Mouse (Mus musculus) stomach, embryonic 15.5 days (tissue): Measurements from ENCODE around the gene Obscn. TPM values are rescaled to one million over a fixed set of nuclear protein-coding genes. Genes with fewer than 3 reads are reported as not detected.

Source experiments
- ATAC-seq: fragments of 200-750 bp; cut with Nextera tagmentation; 2 replicates; pipeline ENCODE4 v1.8.0; 2017; ENCODE audit warnings: low read depth, moderate number of reproducible peaks, moderate TSS enrichment; ENCODE audit not compliant: insufficient read depth, low FRiP score
- H3K27ac ChIP-seq: fragments of 300-500 bp; sonication (generic); 2 replicates; pipeline ENCODE4 v1.5.1; 2015; ENCODE audit warnings: mild to moderate bottlenecking, inconsistent platforms
- H3K27me3 ChIP-seq: fragments of 300-500 bp; sonication (generic); replicated peaks from 2 replicates; pipeline ENCODE4 v1.6.1; 2015; ENCODE audit warnings: inconsistent platforms
- H3K36me3 ChIP-seq: fragments of 300-500 bp; sonication (generic); 2 replicates; pipeline ENCODE4 v1.6.1; 2015; ENCODE audit warnings: inconsistent platforms
- H3K4me1 ChIP-seq: fragments of 300-500 bp; sonication (generic); 2 replicates; pipeline ENCODE4 v1.6.1; 2015; ENCODE audit warnings: inconsistent platforms
- H3K4me2 ChIP-seq: fragments of 300-500 bp; sonication (generic); 2 replicates; pipeline ENCODE4 v1.6.1; 2015; ENCODE audit warnings: mild to moderate bottlenecking, inconsistent platforms
- H3K4me3 ChIP-seq: fragments of 300-500 bp; sonication (generic); replicated peaks from 2 replicates; pipeline ENCODE4 v1.5.1; 2015; ENCODE audit warnings: inconsistent platforms
- H3K9ac ChIP-seq: fragments of 300-500 bp; sonication (generic); 2 replicates; pipeline ENCODE4 v1.6.1; 2015; ENCODE audit warnings: inconsistent platforms
- H3K9me3 ChIP-seq: fragments of 300-500 bp; sonication (generic); 2 replicates; pipeline ENCODE4 v1.6.1; 2016; ENCODE audit warnings: inconsistent platforms
- WGBS: fragments of 180-500 bp; shearing (Covaris S2); methylation state at CpG from one replicate; pipeline ENCODE4 v1.1.7; 2015; 5-methylcytosine and 5-hydroxymethylcytosine counted together
- polyA plus RNA-seq: library from polyadenylated mRNA; unstranded; fragments of >200 nt; fragmentation: Nextera tagmentation; extraction: Ambion mirVana; gene quantifications from 2 replicates; pipeline ENCODE4 v1.2.1, GENCODE M21; 2015

The Obscn gene
- 0.73 and 0.80 TPM in 2 replicates for polyA plus RNA-seq

DNA sequence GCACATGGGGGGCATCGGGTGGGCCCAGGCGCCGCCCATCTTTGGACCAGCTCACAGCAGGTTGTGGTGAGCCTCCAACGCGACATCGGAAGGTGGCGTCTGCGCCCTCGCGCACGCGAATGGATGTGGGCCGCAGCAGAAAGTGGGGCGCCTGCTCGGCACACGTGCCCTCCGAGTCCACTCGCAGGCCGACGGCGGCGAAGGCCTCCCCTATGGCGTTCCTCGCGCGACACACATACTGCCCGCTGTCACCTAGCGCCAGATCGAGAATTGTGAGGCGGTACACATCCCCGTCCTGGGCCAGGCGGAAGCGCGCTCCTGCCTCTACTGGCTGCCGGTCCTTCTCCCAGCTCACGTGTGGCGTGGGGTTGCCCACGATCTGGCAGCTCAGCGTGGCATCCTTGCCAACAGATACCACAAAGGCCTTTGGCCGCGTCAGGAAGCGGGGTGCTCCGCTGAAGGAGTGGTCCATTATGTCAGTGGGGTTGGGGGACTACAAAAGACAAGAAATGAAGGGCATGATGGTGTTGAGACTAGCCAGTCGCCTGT is at the start of gene Obscn:
TSS of gene Obscn (minus strand) at position 499 of the 549 bp plus-strand sequence.
- peak within 1 kb of the TSS; percentile 19 for H3K4me3 ChIP-seq
- H3K4me1 ChIP-seq: peaks cover 7% of the 10 kb centered on the region; the same call in 1 of the 2 replicates
- H3K9me3 ChIP-seq: no peaks in the 10 kb centered on the region
- no peak within 1 kb of the TSS for H3K27ac ChIP-seq
- peak within 1 kb of the TSS; percentile 50 for H3K4me2 ChIP-seq
- no peaks in the 10 kb centered on the region for H3K36me3 ChIP-seq
- H3K9ac ChIP-seq: no peak within 1 kb of the TSS
- 18% methylated on average over 44 of the region's 44 CpGs for WGBS
- ATAC-seq: no peak
- H3K27me3 ChIP-seq: peaks cover 54% of the 10 kb centered on the region

DNA sequence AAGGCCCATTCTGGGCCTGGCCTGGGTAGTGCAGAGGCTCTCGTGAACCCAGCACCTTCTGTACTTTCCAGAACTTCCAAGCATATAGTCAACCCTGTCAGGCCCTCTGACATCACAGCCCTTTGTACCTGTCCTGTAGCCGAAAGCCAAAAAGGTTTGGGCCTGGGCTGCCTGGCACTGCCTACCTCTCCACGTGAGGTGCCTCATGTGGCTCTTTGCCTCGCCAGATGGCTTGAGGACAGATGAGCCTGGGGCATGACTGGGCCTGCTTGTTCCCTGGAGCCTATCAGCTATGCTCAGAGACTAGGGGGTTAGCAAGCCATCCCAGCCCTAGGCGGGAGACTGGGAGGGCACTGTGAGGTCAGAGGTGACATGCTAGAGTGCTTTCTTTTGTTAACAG is 49.3 kb upstream of the Obscn start:
- Histone ChIP-seq H3K9ac (no peak overlapping the region), H3K4me3 (no peak overlapping the region), H3K27me3 (no peaks in the 10 kb centered on the region), H3K36me3 (peaks cover 17% of the 10 kb centered on the region; the same call in 1 of the 2 replicates), H3K4me1 (peaks cover 13% of the 10 kb centered on the region), H3K27ac (no peak overlapping the region), H3K9me3 (no peaks in the 10 kb centered on the region), H3K4me2 (no peak overlapping the region)
- 86% methylated on average over 5 of the region's 5 CpGs for WGBS
- ATAC-seq: no peak

DNA sequence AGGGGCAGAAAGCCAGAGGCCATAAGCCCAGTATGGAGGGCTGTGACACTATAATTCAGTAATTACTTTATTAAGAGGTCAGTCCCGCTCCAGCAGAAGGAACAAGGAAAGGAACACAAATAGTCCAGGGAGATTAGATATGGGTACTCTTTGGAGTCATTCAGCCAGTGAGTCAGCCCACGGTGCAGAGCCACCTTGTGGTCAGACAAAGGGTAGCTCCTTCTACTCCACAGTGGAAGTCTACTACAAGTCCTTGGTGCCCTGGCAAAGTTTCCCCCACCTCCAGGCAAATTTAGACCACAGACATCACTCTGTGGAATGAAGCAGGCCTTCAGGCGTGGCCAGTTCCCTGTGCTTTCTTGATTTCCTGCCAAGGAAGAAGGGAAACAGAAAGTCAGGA is 47.6 kb upstream of the Obscn start:
- 31% methylated on average over 3 of the region's 3 CpGs for WGBS
- H3K36me3 ChIP-seq: peaks cover 17% of the 10 kb centered on the region; the same call in 1 of the 2 replicates
- no peak overlapping the region for H3K4me3 ChIP-seq
- H3K9me3 ChIP-seq: no peaks in the 10 kb centered on the region
- peaks cover 6% of the 10 kb centered on the region for H3K4me1 ChIP-seq
- H3K9ac ChIP-seq: no peak overlapping the region
- ATAC-seq: peak; percentile 66
- H3K4me2 ChIP-seq: no peak overlapping the region
- peaks cover 8% of the 10 kb centered on the region for H3K27me3 ChIP-seq
- H3K27ac ChIP-seq: peak overlapping the region; percentile 78

DNA sequence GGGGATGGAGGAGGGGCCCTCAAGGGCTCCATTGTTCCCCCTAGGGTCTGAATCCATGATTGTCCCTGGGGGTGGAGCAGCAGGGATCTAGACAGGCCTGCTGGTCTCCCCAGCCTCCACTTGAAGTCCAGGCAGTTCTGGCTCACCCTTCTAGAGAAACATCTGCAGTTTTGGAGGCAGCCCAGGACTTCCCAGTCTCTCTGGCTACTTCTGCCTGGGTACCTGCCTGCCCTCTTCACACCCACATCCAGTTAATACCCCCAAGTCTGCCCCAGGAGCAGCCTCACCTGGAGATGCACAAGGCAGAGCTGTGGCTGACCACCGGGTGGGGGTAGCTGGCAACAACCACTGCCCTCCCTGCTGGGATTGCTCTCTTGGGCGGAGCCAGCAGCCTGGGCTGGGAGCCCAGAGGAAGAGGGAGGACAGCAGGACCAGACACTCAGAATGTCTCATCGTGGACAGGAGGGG is 46.7 kb upstream of the Obscn start, which contains the start of gene Gjc2:
TSS of gene Gjc2 (minus strand) at position 350 of the 468 bp plus-strand sequence.
- ATAC-seq: peak; percentile 19; the same call in 1 of the 2 replicates
- H3K36me3 ChIP-seq: peaks cover 17% of the 10 kb centered on the region; the same call in 1 of the 2 replicates
- H3K4me1 ChIP-seq: peaks cover 6% of the 10 kb centered on the region
- H3K4me2 ChIP-seq: no peak within 1 kb of the TSS
- no peak within 1 kb of the TSS for H3K4me3 ChIP-seq
- peaks cover 17% of the 10 kb centered on the region for H3K27me3 ChIP-seq
- no peaks in the 10 kb centered on the region for H3K9me3 ChIP-seq
- WGBS: 41% methylated on average over 3 of the region's 3 CpGs
- no peak within 1 kb of the TSS for H3K9ac ChIP-seq
- H3K27ac ChIP-seq: peak within 1 kb of the TSS; percentile 78

DNA sequence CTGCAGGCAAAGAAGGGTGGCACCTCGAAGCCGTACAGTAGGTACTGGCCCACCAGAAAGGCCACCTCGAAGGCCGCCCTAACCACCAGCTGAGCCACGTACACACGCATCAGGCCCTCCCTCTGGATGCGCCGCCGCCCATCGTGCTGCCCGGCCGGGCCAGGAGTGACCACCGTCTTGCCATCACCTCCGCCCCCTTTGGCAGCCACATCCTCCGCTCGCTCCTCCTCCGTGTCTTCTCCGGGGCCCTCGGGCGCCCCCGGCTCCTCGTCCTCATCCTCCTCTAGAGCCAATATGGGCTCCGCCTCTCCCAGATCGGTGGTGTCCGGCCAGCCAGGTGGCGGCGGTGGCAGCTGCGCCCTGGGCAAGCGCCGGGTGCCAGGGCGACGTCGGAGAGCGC is 40.7 kb upstream of the Obscn start:
- H3K9ac ChIP-seq: no peak overlapping the region
- ATAC-seq: no peak
- no peaks in the 10 kb centered on the region for H3K9me3 ChIP-seq
- peaks cover 9% of the 10 kb centered on the region for H3K4me1 ChIP-seq
- H3K27me3 ChIP-seq: peaks cover 57% of the 10 kb centered on the region
- peak overlapping the region; percentile 45 for H3K4me2 ChIP-seq
- no peaks in the 10 kb centered on the region for H3K36me3 ChIP-seq
- no peak overlapping the region for H3K27ac ChIP-seq
- WGBS: 9% methylated on average over 34 of the region's 34 CpGs
- peak overlapping the region; percentile 24; the same call in 1 of the 2 replicates for H3K4me3 ChIP-seq

DNA sequence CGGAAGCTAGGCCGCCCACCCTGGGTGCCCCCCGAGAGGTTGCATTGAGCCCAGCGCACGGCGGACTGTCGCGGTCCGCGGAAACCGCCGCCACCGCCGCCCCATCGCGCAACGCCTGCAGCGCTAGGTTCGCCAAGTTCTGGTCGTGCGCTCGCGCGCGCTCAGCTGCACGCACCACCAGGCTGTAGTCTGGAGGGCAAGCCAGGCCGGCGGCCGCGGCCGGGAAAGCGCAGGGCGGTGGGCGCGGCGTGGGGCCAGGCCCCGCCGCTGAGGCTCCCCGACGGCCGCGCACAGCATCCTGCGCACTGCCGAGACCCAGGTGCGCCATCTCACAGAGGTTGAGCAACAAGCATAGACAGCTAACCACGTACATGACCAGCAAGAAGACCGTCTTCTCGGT is 40.3 kb upstream of the Obscn start:
- ATAC-seq: peak; percentile 15; the same call in 1 of the 2 replicates
- peaks cover 9% of the 10 kb centered on the region for H3K4me1 ChIP-seq
- no peak overlapping the region for H3K27ac ChIP-seq
- H3K36me3 ChIP-seq: no peaks in the 10 kb centered on the region
- H3K9ac ChIP-seq: no peak overlapping the region
- H3K4me3 ChIP-seq: peak overlapping the region; percentile 24
- H3K4me2 ChIP-seq: peak overlapping the region; percentile 45
- no peaks in the 10 kb centered on the region for H3K9me3 ChIP-seq
- H3K27me3 ChIP-seq: peaks cover 57% of the 10 kb centered on the region
- 2% methylated on average over 46 of the region's 48 CpGs for WGBS

DNA sequence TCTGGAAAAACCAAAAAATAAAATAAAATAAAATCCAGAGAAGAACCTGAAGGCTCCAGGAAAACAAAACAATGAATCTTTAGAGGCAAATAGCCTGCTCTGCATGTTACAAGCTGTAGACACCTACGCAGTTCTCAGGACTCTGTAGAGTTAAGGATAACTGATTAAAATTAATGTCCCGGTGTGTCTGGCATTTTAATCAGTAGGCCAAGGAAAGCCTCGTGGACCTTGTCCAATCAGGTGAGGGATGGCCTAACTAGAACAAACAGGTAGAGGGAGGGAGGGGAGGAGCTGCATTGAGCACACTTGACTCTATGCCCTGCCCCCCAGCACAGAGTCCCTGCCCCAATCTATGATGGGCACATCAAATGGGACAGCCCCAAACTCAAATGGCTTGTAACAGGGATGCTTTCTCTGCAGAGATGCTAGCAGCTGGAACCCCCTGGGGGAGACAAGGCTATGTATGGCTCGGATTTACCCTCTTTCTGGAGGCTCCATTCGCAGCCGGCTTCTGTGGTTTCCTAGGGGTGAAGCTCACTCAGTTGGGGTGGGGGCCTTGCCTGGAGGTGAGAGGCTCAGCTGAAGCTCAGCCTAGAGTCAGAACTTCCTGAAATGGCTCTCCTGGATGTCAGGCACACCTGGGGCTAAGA is 38.1 kb upstream of the Obscn start:
- WGBS: 53% methylated on average over 6 of the region's 6 CpGs
- H3K9ac ChIP-seq: no peak overlapping the region

DNA sequence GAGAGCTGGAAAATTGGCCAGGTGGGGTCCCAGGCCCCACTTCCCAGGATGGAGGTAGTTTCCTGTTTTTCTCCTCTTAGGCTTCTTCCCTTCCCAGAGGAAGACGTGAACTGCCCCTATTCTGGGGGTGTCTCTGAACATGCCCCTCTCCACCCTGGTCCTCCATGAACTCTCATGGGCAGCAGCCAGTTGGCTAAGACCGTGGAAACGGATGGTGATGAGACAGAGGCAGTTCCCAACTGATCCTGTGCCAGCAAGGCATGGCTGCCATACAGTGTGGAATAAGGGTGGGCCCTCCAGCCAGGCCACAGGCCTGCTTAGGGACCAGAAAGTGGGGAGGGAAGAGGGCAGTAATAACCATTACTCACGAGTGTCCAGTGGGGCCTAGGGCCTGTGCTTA is 34.3 kb upstream of the Obscn start:
- no peak overlapping the region for H3K27ac ChIP-seq
- H3K4me1 ChIP-seq: no peaks in the 10 kb centered on the region
- no peak overlapping the region for H3K4me3 ChIP-seq
- ATAC-seq: no peak
- no peaks in the 10 kb centered on the region for H3K36me3 ChIP-seq
- 80% methylated on average over 4 of the region's 4 CpGs for WGBS
- H3K9me3 ChIP-seq: no peaks in the 10 kb centered on the region
- peaks cover 16% of the 10 kb centered on the region for H3K27me3 ChIP-seq
- no peak overlapping the region for H3K4me2 ChIP-seq
- H3K9ac ChIP-seq: no peak overlapping the region

More for the DNA sequence above, 38.1 kb upstream of the Obscn start:
- peaks cover 9% of the 10 kb centered on the region for H3K4me1 ChIP-seq
- no peak overlapping the region for H3K27ac ChIP-seq
- no peak for ATAC-seq
- no peaks in the 10 kb centered on the region for H3K36me3 ChIP-seq
- H3K27me3 ChIP-seq: peaks cover 54% of the 10 kb centered on the region
- H3K4me3 ChIP-seq: no peak overlapping the region
- no peaks in the 10 kb centered on the region for H3K9me3 ChIP-seq
- H3K4me2 ChIP-seq: no peak overlapping the region

DNA sequence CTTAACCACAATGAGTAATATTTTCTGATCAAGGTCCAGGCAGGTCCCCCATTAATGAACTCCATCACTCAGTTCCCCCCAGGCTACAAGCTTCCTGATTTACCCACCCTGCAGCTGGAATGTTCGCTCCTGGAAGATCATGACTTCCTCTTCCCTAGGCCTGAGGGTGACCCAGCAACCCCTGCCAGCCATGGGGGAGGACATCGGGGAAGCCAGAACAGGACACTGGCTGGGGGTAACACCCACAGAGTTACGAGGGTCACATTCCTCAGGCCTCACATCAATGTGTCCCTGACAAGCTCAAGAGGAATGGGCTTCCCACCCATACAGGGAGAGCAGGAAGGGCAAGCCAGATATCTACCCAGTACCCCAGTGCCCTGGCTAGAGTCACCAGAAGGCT is 33.6 kb upstream of the Obscn start:
- no peaks in the 10 kb centered on the region for H3K4me1 ChIP-seq
- no peak overlapping the region for H3K4me3 ChIP-seq
- H3K4me2 ChIP-seq: no peak overlapping the region
- no peaks in the 10 kb centered on the region for H3K9me3 ChIP-seq
- no peaks in the 10 kb centered on the region for H3K36me3 ChIP-seq
- ATAC-seq: no peak
- peaks cover 9% of the 10 kb centered on the region for H3K27me3 ChIP-seq
- H3K9ac ChIP-seq: no peak overlapping the region
- no peak overlapping the region for H3K27ac ChIP-seq
- WGBS: 55% methylated on average over 3 of the region's 3 CpGs

DNA sequence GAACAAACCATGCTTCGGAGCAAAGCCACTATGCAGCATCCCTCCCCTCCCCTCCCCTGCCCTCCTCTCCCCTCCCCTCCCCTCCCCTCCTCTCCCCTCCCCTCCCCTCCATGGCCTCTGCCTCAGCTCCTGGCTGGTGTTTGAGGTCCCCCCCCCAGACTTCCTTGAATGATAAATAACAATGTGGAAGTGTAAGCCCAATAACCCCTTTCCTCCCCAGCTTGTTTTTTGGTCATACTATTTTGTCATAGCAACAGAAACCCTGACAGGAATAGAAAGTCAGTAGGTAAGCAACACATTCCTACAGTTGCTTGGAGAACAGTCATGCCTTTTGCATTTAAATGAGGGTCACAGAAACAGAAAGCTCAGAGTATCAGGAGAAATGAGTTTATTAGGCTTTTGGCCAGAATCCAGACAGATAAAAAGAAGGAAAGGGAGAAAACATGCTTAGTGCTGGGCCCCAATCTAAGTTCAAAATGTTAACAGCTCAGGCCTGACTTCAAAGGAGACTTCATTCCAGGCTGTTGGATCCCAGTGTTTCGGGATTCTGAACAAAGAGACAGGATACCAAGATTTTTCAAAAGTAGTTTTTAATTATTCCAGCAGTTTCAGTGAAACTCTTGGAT is 29.5 kb upstream of the Obscn start:
- peaks cover 11% of the 10 kb centered on the region; the same call in 1 of the 2 replicates for H3K4me1 ChIP-seq
- no peak overlapping the region for H3K27ac ChIP-seq
- WGBS: 61% methylated on average over 2 of the region's 2 CpGs
- no peak overlapping the region for H3K9ac ChIP-seq
- H3K4me3 ChIP-seq: no peak overlapping the region
- H3K36me3 ChIP-seq: no peaks in the 10 kb centered on the region
- ATAC-seq: no peak
- no peaks in the 10 kb centered on the region for H3K9me3 ChIP-seq
- H3K27me3 ChIP-seq: no peaks in the 10 kb centered on the region
- no peak overlapping the region for H3K4me2 ChIP-seq

DNA sequence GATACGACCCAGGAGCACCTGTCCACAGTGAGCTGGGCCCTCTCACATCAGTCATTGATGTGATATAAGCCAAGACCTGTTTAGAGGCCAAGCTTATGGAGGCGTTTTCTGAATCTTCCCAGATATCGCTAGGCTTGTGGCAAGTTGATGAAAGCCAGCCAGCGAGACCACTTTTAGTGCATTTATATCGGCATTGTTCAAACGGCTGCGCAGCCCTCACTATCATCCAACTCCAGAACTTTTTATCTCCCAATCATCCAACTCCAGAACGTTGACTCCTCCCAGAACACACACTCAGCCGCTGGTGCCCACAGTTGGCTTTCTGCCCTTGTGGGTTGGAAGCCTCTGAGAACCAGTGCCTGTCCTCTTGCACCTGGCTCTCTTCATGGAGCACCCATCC is 28.2 kb upstream of the Obscn start:
- Histone ChIP-seq H3K4me1 (peaks cover 11% of the 10 kb centered on the region; the same call in 1 of the 2 replicates), H3K4me2 (peak overlapping the region; percentile 59), H3K36me3 (no peaks in the 10 kb centered on the region), H3K27me3 (no peaks in the 10 kb centered on the region), H3K4me3 (peak overlapping the region; percentile 84; the same call in 1 of the 2 replicates), H3K27ac (peak overlapping the region; percentile 100), H3K9me3 (no peaks in the 10 kb centered on the region), H3K9ac (no peak overlapping the region)
- WGBS: 78% methylated on average over 9 of the region's 9 CpGs
- ATAC-seq: peak; percentile 11; the same call in 1 of the 2 replicates
